Mouse (Mus musculus) neural tube, embryonic 12.5 days (tissue): ENCODE measurements at regions not wholly inside any gene's neighbourhood (a gene's known extent, or its start where the extent isn't known, plus 50 kb on each side); places are given as distances from the start of the nearest gene placed in this dataset.

ENCODE experiments used
- ATAC-seq: fragments of 200-750 bp; cut with Nextera tagmentation; 2 replicates; pipeline ENCODE4 v1.8.0; 2017; ENCODE audit warnings: low read depth, mild to moderate bottlenecking, moderate TSS enrichment, moderate library complexity; ENCODE audit not compliant: low FRiP score
- H3K27ac ChIP-seq: fragments of 300-500 bp; sonication (generic); 2 replicates; pipeline ENCODE4 v1.5.1; 2016
- H3K27me3 ChIP-seq: fragments of 300-500 bp; sonication (generic); replicated peaks from 2 replicates; pipeline ENCODE4 v1.6.1; 2016; ENCODE audit warnings: mild to moderate bottlenecking
- H3K36me3 ChIP-seq: fragments of 300-500 bp; sonication (generic); 2 replicates; pipeline ENCODE4 v1.6.1; 2016; ENCODE audit warnings: mild to moderate bottlenecking
- H3K4me1 ChIP-seq: fragments of 300-500 bp; sonication (generic); 2 replicates; pipeline ENCODE4 v1.6.1; 2016
- H3K4me2 ChIP-seq: fragments of 300-500 bp; sonication (generic); replicated peaks from 2 replicates; pipeline ENCODE4 v1.6.1; 2016; ENCODE audit warnings: mild to moderate bottlenecking
- H3K4me3 ChIP-seq: fragments of 300-500 bp; sonication (generic); 2 replicates; pipeline ENCODE4 v1.5.1; 2016
- H3K9ac ChIP-seq: fragments of 300-500 bp; sonication (generic); 2 replicates; pipeline ENCODE4 v1.6.1; 2016; ENCODE audit warnings: mild to moderate bottlenecking
- H3K9me3 ChIP-seq: fragments of 300-500 bp; sonication (generic); 2 replicates; pipeline ENCODE4 v1.6.1; 2016; ENCODE audit warnings: mild to moderate bottlenecking
- WGBS: fragments of 180-500 bp; shearing (Covaris S2); methylation state at CpG from one replicate; pipeline ENCODE4 v1.1.7; 2016; 5-methylcytosine and 5-hydroxymethylcytosine counted together

DNA sequence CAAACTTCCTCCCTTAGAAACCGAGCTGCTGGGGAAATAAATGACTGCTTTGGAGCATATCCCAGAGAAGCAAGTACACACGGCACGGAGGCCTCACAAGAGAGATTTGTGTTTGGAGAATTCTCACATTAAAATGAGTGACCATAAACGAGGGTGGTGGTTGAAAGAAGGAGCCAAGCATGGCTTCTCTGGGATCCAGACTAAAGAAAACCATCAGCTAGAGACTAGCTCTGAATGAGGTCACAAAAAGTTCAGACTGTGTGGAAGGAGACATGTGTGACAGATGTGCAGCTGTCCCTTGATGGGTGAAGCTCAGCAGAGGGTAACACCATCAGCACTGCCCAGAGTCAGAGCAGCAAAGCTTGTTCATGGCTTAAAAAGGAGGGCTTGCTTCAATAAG lies 89.4 kb upstream of the Tenm4 start:
- H3K9ac ChIP-seq: no peak overlapping the region
- no peak overlapping the region for H3K4me3 ChIP-seq
- no peak for ATAC-seq
- H3K9me3 ChIP-seq: no peaks in the 10 kb centered on the region
- H3K27me3 ChIP-seq: no peaks in the 10 kb centered on the region
- no peak overlapping the region for H3K4me2 ChIP-seq
- WGBS: 51% methylated on average over 4 of the region's 4 CpGs
- no peaks in the 10 kb centered on the region for H3K36me3 ChIP-seq
- H3K4me1 ChIP-seq: 0 out of 2 replicates have a peak, but pooled peaks cover 2% of the 10 kb centered on the region
- no peak overlapping the region for H3K27ac ChIP-seq

DNA sequence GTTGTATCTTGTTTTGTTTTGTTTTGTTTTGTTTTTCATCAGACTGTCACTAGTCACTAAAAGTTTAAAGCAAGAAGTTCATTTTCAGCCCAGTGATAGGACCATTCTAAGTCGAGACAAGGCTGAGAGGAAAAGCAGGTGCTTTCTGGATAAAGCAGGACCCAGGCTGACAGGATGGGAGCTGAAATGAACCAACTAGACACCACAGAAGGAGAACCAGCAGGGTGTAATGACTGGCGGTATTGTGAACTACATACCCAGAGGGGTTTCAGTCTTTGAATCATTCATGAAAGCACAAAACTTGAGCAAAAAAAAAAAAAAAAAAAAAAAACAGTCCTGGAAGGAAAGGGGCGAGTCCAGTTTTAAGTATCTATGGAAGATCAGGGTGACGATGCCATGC lies 75.9 kb upstream of the Tenm4 start:
- Histone ChIP-seq H3K9ac (no peak overlapping the region), H3K4me1 (no peaks in the 10 kb centered on the region), H3K9me3 (no peaks in the 10 kb centered on the region), H3K4me3 (no peak overlapping the region), H3K27me3 (no peaks in the 10 kb centered on the region), H3K4me2 (no peak overlapping the region), H3K27ac (no peak overlapping the region), H3K36me3 (no peaks in the 10 kb centered on the region)
- no peak for ATAC-seq
- 63% methylated on average over 4 of the region's 4 CpGs for WGBS

DNA sequence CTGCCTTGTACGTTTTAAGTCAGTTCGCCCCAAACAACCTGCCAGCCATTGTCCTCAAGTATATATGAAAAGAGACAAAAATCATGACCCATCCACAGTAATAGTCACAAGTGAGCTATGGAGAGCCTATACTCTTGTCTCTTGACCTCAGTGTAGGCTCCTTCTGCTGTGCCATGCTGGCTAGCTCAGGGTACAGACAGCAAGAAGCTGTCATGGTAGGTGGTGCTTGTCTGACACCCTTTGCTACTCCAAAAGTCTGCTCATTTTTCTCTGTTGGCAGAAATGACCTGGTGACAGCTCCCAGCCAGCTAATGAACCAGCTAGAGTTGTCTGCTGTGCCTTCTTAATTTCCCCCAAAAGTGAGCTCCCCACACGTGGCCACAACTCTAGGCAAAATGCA lies 75.3 kb upstream of the Tenm4 start:
- H3K4me2 ChIP-seq: no peak overlapping the region
- no peaks in the 10 kb centered on the region for H3K27me3 ChIP-seq
- ATAC-seq: no peak
- WGBS: 87% methylated on average over 3 of the region's 3 CpGs
- no peak overlapping the region for H3K27ac ChIP-seq
- no peaks in the 10 kb centered on the region for H3K36me3 ChIP-seq
- no peaks in the 10 kb centered on the region for H3K9me3 ChIP-seq
- no peak overlapping the region for H3K9ac ChIP-seq
- H3K4me3 ChIP-seq: no peak overlapping the region
- no peaks in the 10 kb centered on the region for H3K4me1 ChIP-seq

DNA sequence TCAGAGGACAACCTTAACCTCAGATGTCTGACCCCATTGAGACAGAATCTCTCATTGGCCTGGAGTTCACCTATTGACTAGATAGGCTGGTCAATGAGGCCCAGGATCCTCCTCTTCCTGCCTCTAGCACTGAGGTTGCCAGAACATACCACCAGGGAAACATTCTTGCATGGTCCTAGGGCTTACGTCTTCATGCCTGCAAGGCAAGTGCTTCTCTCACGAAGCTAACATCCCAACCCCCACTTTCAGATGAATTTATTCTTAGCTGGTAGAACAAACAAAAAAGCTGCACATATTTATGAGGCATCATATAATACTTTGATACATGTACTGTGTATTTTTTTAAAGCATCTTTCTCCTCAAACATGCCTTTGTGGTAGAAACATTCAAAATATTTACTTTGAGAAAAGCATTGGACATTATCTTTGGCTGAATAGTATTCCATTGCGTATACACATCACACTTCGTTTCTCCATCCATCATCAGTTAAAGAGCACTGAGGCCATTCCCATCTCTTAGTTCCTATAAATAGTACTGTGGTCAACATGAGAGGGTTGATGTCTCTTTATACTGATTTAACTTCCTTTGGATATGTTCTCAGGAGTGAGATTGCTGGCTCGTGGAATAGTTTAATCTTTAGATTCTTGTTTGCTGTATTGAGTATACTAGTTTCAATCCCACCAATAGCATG lies 72.2 kb upstream of the Tenm4 start:
- no peaks in the 10 kb centered on the region for H3K36me3 ChIP-seq
- H3K4me2 ChIP-seq: no peak overlapping the region
- ATAC-seq: no peak

DNA sequence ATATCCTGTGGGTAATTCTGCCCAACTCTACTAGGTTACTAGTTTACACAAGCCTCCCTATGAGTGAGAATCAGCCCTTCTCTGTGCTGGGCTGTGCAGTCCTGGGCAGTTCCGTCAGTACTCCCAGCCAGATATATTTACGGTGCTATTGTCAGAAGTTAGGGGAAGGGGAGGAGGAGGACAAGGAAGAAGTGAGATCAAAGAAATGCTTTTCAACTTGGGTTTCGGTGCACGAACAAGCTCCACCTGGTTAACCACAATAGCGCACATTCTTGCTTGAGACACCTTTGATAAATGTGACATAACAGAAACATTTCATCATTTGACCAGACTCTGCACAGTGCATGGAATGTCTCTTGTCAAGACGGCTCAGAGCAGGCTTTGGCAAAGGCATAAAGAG lies 68.3 kb upstream of the Tenm4 start:
- no peaks in the 10 kb centered on the region for H3K9me3 ChIP-seq
- no peak overlapping the region for H3K4me3 ChIP-seq
- H3K4me1 ChIP-seq: no peaks in the 10 kb centered on the region
- no peak overlapping the region for H3K9ac ChIP-seq
- no peak overlapping the region for H3K27ac ChIP-seq
- H3K27me3 ChIP-seq: no peaks in the 10 kb centered on the region
- ATAC-seq: no peak
- H3K4me2 ChIP-seq: no peak overlapping the region
- no peaks in the 10 kb centered on the region for H3K36me3 ChIP-seq
- WGBS: 51% methylated on average over 6 of the region's 6 CpGs

More for the DNA sequence above, 72.2 kb upstream of the Tenm4 start:
- Histone ChIP-seq H3K4me3 (no peak overlapping the region), H3K4me1 (no peaks in the 10 kb centered on the region), H3K27me3 (no peaks in the 10 kb centered on the region), H3K9ac (no peak overlapping the region), H3K9me3 (no peaks in the 10 kb centered on the region), H3K27ac (no peak overlapping the region)
- WGBS: 89% methylated on average over 5 of the region's 5 CpGs

DNA sequence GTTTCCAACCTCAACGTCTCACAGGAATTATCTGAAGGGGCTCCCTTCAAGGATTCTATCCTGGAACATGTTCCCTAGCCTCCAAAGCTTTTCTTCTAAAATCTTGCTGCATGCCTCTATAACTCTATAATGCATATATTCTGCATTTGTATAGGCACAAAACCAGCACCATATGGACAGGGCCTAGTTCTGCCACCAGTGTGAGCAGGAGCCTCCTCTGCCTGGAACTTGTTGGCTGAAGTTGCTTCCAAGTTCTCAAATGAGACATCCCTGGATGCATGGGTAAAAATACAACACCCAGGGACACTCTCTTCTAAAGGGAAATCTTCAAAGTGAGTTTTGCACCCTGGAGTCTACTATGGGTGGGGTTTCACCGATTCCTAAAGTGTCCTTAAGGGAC lies 62.3 kb upstream of the Tenm4 start:
- no peak overlapping the region for H3K27ac ChIP-seq
- WGBS: 76% methylated on average over 2 of the region's 2 CpGs
- no peaks in the 10 kb centered on the region for H3K9me3 ChIP-seq
- no peak overlapping the region for H3K9ac ChIP-seq
- no peak overlapping the region for H3K4me3 ChIP-seq
- H3K27me3 ChIP-seq: no peaks in the 10 kb centered on the region
- ATAC-seq: no peak
- no peaks in the 10 kb centered on the region for H3K36me3 ChIP-seq
- no peak overlapping the region for H3K4me2 ChIP-seq
- H3K4me1 ChIP-seq: no peaks in the 10 kb centered on the region

DNA sequence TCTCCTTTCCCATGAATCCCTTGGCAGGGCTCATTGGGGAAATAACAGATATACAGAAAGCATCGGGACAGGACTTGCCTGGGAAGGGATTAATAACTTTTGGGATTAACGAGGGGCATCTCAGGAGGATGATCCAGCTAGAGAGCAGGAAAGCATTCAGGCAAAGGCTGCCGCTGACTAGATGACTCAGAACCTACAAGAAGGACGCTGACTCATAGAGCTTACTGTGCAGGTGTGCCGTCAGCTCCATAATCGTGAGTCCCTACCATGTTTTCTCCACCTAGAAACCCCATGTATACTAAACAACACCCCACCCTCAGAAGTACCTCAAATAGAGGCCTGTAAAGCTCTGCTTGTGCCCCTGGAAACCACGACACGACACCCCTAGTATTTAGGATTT lies 50.9 kb upstream of the Tenm4 start:
- H3K4me3 ChIP-seq: no peak overlapping the region
- H3K4me2 ChIP-seq: no peak overlapping the region
- no peaks in the 10 kb centered on the region for H3K27me3 ChIP-seq
- H3K9me3 ChIP-seq: no peaks in the 10 kb centered on the region
- no peak overlapping the region for H3K9ac ChIP-seq
- no peaks in the 10 kb centered on the region; the same call in 1 of the 2 replicates for H3K4me1 ChIP-seq
- 76% methylated on average over 8 of the region's 8 CpGs for WGBS
- H3K27ac ChIP-seq: no peak overlapping the region
- H3K36me3 ChIP-seq: no peaks in the 10 kb centered on the region
- ATAC-seq: no peak
